In genomic region chr16:88938252-88938651, GRCm38 (mm10) we compare ENCODE assay signal across 11 mouse cellular contexts. TPM values are rescaled to one million over a fixed set of nuclear protein-coding genes. Genes with fewer than 3 reads are reported as not detected.
DNase-seq lines count a peak whose midpoint lies in the region; ATAC-seq and TF ChIP-seq lines count a peak whose summit lies in the region.
"Had no signal": no experiment of that assay in that cellular context is flagged by ENCODE, and none has a peak within 500 bp of the region (broad histone marks: within the 10 kb centered on the region; RNA-seq: fewer than 3 reads in every experiment).

No protein-coding gene starts in this region.

- no peaks in the 10 kb centered on the region for H3K9me3 ChIP-seq in kidney, postnatal 0 days (replicated peaks; ENCODE audit: low read length)
- no peaks in the 10 kb centered on the region for H3K9me3 ChIP-seq in kidney, embryonic 14.5 days (ENCODE audit: control insufficient read depth, low read length)
- H3K9me3 ChIP-seq in MEL (replicated peaks; ENCODE audit: insufficient read depth, low read length): no peaks in the 10 kb centered on the region

- H3K79me2 ChIP-seq in MEL (ENCODE audit: control insufficient read depth, insufficient read depth, low read length, poor library complexity): no peaks in the 10 kb centered on the region

- no peak overlapping the region for H3K4me3 ChIP-seq in kidney, postnatal 0 days (replicated peaks; ENCODE audit: low read depth, low read length)
- no peak overlapping the region for H3K4me3 ChIP-seq in kidney, embryonic 14.5 days (ENCODE audit: low read length)
- H3K4me3 ChIP-seq in MEL (ENCODE audit: control insufficient read depth in 1 of 2, insufficient read depth in 1 of 2, low read depth in 2 of 2, low read length in 2 of 2): no peak overlapping the region
- H3K4me3 ChIP-seq in cerebellum, adult 2 months (replicated peaks; ENCODE audit: insufficient read depth, low read depth, low read length): no peak overlapping the region

- no peak overlapping the region for H3K27ac ChIP-seq in kidney, postnatal 0 days
- H3K27ac ChIP-seq in kidney, embryonic 14.5 days (ENCODE audit: low read depth, low read length): no peak overlapping the region
- no peak overlapping the region for H3K27ac ChIP-seq in MEL (ENCODE audit: control insufficient read depth, low read depth, low read length)
- no peak overlapping the region for H3K27ac ChIP-seq in cerebellum, adult 2 months (ENCODE audit: insufficient read depth, low read length)

- no peaks in the 10 kb centered on the region for H3K27me3 ChIP-seq in kidney, postnatal 0 days (ENCODE audit: insufficient read depth, low read length)
- no peaks in the 10 kb centered on the region for H3K27me3 ChIP-seq in kidney, embryonic 14.5 days (ENCODE audit: control insufficient read depth, insufficient read depth, low read length)
- no peaks in the 10 kb centered on the region for H3K27me3 ChIP-seq in MEL (ENCODE audit: control insufficient read depth in 1 of 2, insufficient read depth in 2 of 2, low read length in 2 of 2)
- H3K27me3 ChIP-seq in cerebellum, adult 2 months (ENCODE audit: control insufficient read depth, insufficient read depth, low read length): no peaks in the 10 kb centered on the region

- no peaks in the 10 kb centered on the region for H3K4me1 ChIP-seq in kidney, postnatal 0 days (replicated peaks; ENCODE audit: insufficient read depth, low read length)
- no peaks in the 10 kb centered on the region for H3K4me1 ChIP-seq in kidney, embryonic 14.5 days (ENCODE audit: control insufficient read depth, insufficient read depth, low read length)
- no peaks in the 10 kb centered on the region for H3K4me1 ChIP-seq in MEL (ENCODE audit: control insufficient read depth in 1 of 2, insufficient read depth in 2 of 2, low read length in 2 of 2)
- no peaks in the 10 kb centered on the region for H3K4me1 ChIP-seq in cerebellum, adult 2 months (ENCODE audit: control insufficient read depth, insufficient read depth, low read length)

- peak; percentile 15 for DNase-seq in kidney, postnatal 0 days (ENCODE audit: low spot score)
- DNase-seq in A20 (ENCODE audit: low read depth, low spot score) (peak; percentile 5), MEL (ENCODE audit: low read depth, low spot score) (peak; percentile 26)
- DNase-seq in induced T-regulatory cell, adult 2 months (ENCODE audit: low read depth): peak; percentile 1
- DNase-seq in cerebellum, adult 2 months: no peak
- DNase-seq in heart, postnatal 4 days: no peak

- H3K36me3 ChIP-seq in kidney, postnatal 0 days (ENCODE audit: insufficient read depth, low read length): no peaks in the 10 kb centered on the region
- no peaks in the 10 kb centered on the region for H3K36me3 ChIP-seq in kidney, embryonic 14.5 days (ENCODE audit: control insufficient read depth, insufficient read depth, low read length)
- H3K36me3 ChIP-seq in MEL (ENCODE audit: control insufficient read depth in 1 of 2, insufficient read depth in 2 of 2, low read length in 2 of 2): no peaks in the 10 kb centered on the region

- peak; percentile 53 for TF ChIP-seq CTCF in kidney, postnatal 0 days (IDR thresholded peaks at IDR 0.05; ENCODE audit: low read depth)
- peak in 2 of 3 experiments; percentile 20 to 27; a peak in 3 of 6 replicates for TF ChIP-seq CTCF in MEL (IDR thresholded peaks at IDR 0.05 in 2 of 3, conservative IDR thresholded peaks at IDR 0.05 in 1 of 3; ENCODE audit: control insufficient read depth in 1 of 3, insufficient read depth in 1 of 3, low read depth in 2 of 3, low read length in 3 of 3, poor library complexity in 1 of 3, severe bottlenecking in 1 of 3)
- no peak for TF ChIP-seq CTCF in cerebellum, adult 2 months (IDR thresholded peaks at IDR 0.05; ENCODE audit: borderline replicate concordance, insufficient read depth, low read depth, low read length)

- no peak for ATAC-seq in kidney, postnatal 0 days (replicated peaks; ENCODE audit: low FRiP score, low read depth)
- ATAC-seq in kidney, embryonic 14.5 days (ENCODE audit: low FRiP score, low TSS enrichment): no peak

- TF ChIP-seq RAD21 in MEL (IDR thresholded peaks at IDR 0.05; ENCODE audit: low read depth, low read length): peak; percentile 2

- no peak for TF ChIP-seq POLR2A in MEL (IDR thresholded peaks at IDR 0.05; ENCODE audit: control insufficient read depth in 1 of 2, insufficient read depth in 1 of 2, low read depth in 1 of 2, low read length in 2 of 2, poor library complexity in 1 of 2)
- TF ChIP-seq POLR2A in cerebellum, adult 2 months (IDR thresholded peaks at IDR 0.05; ENCODE audit: borderline replicate concordance, insufficient read depth, low read length): no peak

- TF ChIP-seq EP300 in MEL (IDR thresholded peaks at IDR 0.05; ENCODE audit: low read depth in 1 of 2, low read length in 2 of 2): no peak

- WGBS in kidney, postnatal 0 days: 68% methylated on average over 7 of the region's 7 CpGs
- WGBS in kidney, embryonic 14.5 days: 74% methylated on average over 7 of the region's 7 CpGs
- 75% methylated on average over 7 of the region's 7 CpGs for WGBS in cerebellum, adult 2 months

- no peak overlapping the region for H3K4me2 ChIP-seq in kidney, postnatal 0 days (ENCODE audit: low read length)
- H3K4me2 ChIP-seq in kidney, embryonic 14.5 days (replicated peaks; ENCODE audit: low read depth, low read length): no peak overlapping the region

- no peak overlapping the region for H3K9ac ChIP-seq in kidney, postnatal 0 days (ENCODE audit: low read depth, low read length)
- no peak overlapping the region for H3K9ac ChIP-seq in kidney, embryonic 14.5 days (ENCODE audit: low read depth, low read length)
- H3K9ac ChIP-seq in MEL (ENCODE audit: control insufficient read depth, low read depth, low read length, poor library complexity, severe bottlenecking): no peak overlapping the region

TF ChIP-seq in MEL, 35 proteins besides CTCF, POLR2A, EP300 and RAD21:
- TF ChIP-seq RCOR1 (IDR thresholded peaks at IDR 0.05; ENCODE audit: low read depth, low read length) (no peak), TCF12 (IDR thresholded peaks at IDR 0.05; ENCODE audit: low read depth, low read length) (no peak), BHLHE40 (IDR thresholded peaks at IDR 0.05; ENCODE audit: borderline replicate concordance, low read depth, low read length) (no peak), HCFC1 (IDR thresholded peaks at IDR 0.05; ENCODE audit: low read depth, low read length) (no peak), ZNF384 (IDR thresholded peaks at IDR 0.05; ENCODE audit: low read depth, low read length) (no peak), USF2 (IDR thresholded peaks at IDR 0.05; ENCODE audit: borderline replicate concordance in 1 of 2, insufficient read depth in 1 of 2, low read depth in 1 of 2, low read length in 2 of 2) (no peak), E2F4 (IDR thresholded peaks at IDR 0.05; ENCODE audit: borderline replicate concordance, low read depth, low read length) (no peak), TBP (IDR thresholded peaks at IDR 0.05; ENCODE audit: low read depth, low read length) (no peak), CHD2 (IDR thresholded peaks at IDR 0.05; ENCODE audit: low read length) (no peak), KAT2A (conservative IDR thresholded peaks at IDR 0.05; ENCODE audit: low read depth, low read length) (no peak), ZMIZ1 (IDR thresholded peaks at IDR 0.05; ENCODE audit: low read depth, low read length) (no peak), MXI1 (IDR thresholded peaks at IDR 0.05; ENCODE audit: low read depth, low read length) (no peak), ELF1 (IDR thresholded peaks at IDR 0.05; ENCODE audit: low read depth, low read length) (no peak), GATA1 (IDR thresholded peaks at IDR 0.05; ENCODE audit: low read depth, low read length) (no peak), MAX (IDR thresholded peaks at IDR 0.05; ENCODE audit: low read length) (no peak)

RNA-seq across cellular contexts. Expression of gene Krtap19-9b, which starts 6.2 kb away (rescaled TPM):
- polyA plus RNA-seq in kidney, postnatal 0 days (2015; fragmentation: Nextera tagmentation; extraction: Ambion mirVana): not detected in 2 replicates
- polyA plus RNA-seq in kidney, embryonic 14.5 days (2014; fragmentation: Nextera tagmentation; extraction: Ambion mirVana): not detected in 2 replicates
- total RNA-seq in MEL (2012; rRNA removed): not detected in 2 replicates
- polyA plus RNA-seq in MEL (2012; ENCODE audit: insufficient read depth in 1 of 2, insufficient read length in 2 of 2, low read depth in 1 of 2, low replicate concordance in 2 of 2, missing spikeins in 1 of 2): not detected
- polyA plus RNA-seq in cerebellum, adult 2 months (2012; rRNA removed): not detected in 2 replicates
- total RNA-seq in heart, postnatal 4 days (2021): not detected
- total RNA-seq: adrenal gland, postnatal 4 days; heart, postnatal 25 days; left cerebral cortex, postnatal 10 days had no signal
- polyA plus RNA-seq: spleen, adult 2 months had no signal

RNA-seq across cellular contexts. Expression of gene Krtap16-3, which starts 24.4 kb away (rescaled TPM):
- not detected in 2 replicates for polyA plus RNA-seq in kidney, postnatal 0 days (2015; fragmentation: Nextera tagmentation; extraction: Ambion mirVana)
- not detected in 2 replicates for polyA plus RNA-seq in kidney, embryonic 14.5 days (2014; fragmentation: Nextera tagmentation; extraction: Ambion mirVana)
- not detected in 2 replicates for total RNA-seq in MEL (2012; rRNA removed)
- not detected for polyA plus RNA-seq in MEL (2012; ENCODE audit: insufficient read depth in 1 of 2, insufficient read length in 2 of 2, low read depth in 1 of 2, low replicate concordance in 2 of 2, missing spikeins in 1 of 2)
- not detected in 2 replicates for polyA plus RNA-seq in cerebellum, adult 2 months (2012; rRNA removed)
- total RNA-seq in heart, postnatal 4 days (2021): not detected
- total RNA-seq: adrenal gland, postnatal 4 days; heart, postnatal 25 days; left cerebral cortex, postnatal 10 days had no signal
- polyA plus RNA-seq: spleen, adult 2 months had no signal

RNA-seq across cellular contexts. Expression of gene Krtap19-5, which starts 42.0 kb away (rescaled TPM):
- polyA plus RNA-seq in kidney, postnatal 0 days (2015; fragmentation: Nextera tagmentation; extraction: Ambion mirVana): not detected in 2 replicates
- polyA plus RNA-seq in kidney, embryonic 14.5 days (2014; fragmentation: Nextera tagmentation; extraction: Ambion mirVana): not detected in 2 replicates
- total RNA-seq in MEL (2012; rRNA removed): not detected in 2 replicates
- not detected for polyA plus RNA-seq in MEL (2012; ENCODE audit: insufficient read depth in 1 of 2, insufficient read length in 2 of 2, low read depth in 1 of 2, low replicate concordance in 2 of 2, missing spikeins in 1 of 2)
- polyA plus RNA-seq in cerebellum, adult 2 months (2012; rRNA removed): not detected in 2 replicates
- not detected for total RNA-seq in heart, postnatal 4 days (2021)
- total RNA-seq: adrenal gland, postnatal 4 days; heart, postnatal 25 days; left cerebral cortex, postnatal 10 days had no signal
- polyA plus RNA-seq: spleen, adult 2 months had no signal

RNA-seq across cellular contexts. Expression of gene Krtap19-4, which starts 53.4 kb away (rescaled TPM):
- not detected in 2 replicates for polyA plus RNA-seq in kidney, postnatal 0 days (2015; fragmentation: Nextera tagmentation; extraction: Ambion mirVana)
- not detected in 2 replicates for polyA plus RNA-seq in kidney, embryonic 14.5 days (2014; fragmentation: Nextera tagmentation; extraction: Ambion mirVana)
- not detected in 2 replicates for total RNA-seq in MEL (2012; rRNA removed)
- polyA plus RNA-seq in MEL (2012; ENCODE audit: insufficient read depth in 1 of 2, insufficient read length in 2 of 2, low read depth in 1 of 2, low replicate concordance in 2 of 2, missing spikeins in 1 of 2): not detected
- not detected in 2 replicates for polyA plus RNA-seq in cerebellum, adult 2 months (2012; rRNA removed)
- not detected for total RNA-seq in heart, postnatal 4 days (2021)
- total RNA-seq: adrenal gland, postnatal 4 days; heart, postnatal 25 days; left cerebral cortex, postnatal 10 days had no signal
- polyA plus RNA-seq: spleen, adult 2 months had no signal

Comparison
In these comparisons a context has a peak if more than half of its experiments do, and no peak if none do; other contexts are left out.
1. DNase-seq: peak in kidney, postnatal 0 days (single experiment), A20 (single experiment), MEL (single experiment) and induced T-regulatory cell, adult 2 months (single experiment); none in cerebellum, adult 2 months (0 of 2) and heart, postnatal 4 days (single experiment).